28 mouse cellular contexts compared by ENCODE assay signal in genomic region chr7:79835196-79835595, GRCm38 (mm10). TPM values are rescaled to one million over a fixed set of nuclear protein-coding genes. Genes with fewer than 3 reads are reported as not detected.
"Had no signal": no experiment of that assay in that cellular context is flagged by ENCODE, and none has a peak within 500 bp of the region (broad histone marks: within the 10 kb centered on the region; RNA-seq: fewer than 3 reads in every experiment).

No protein-coding gene starts in this region.

- H3K9me3 ChIP-seq: embryonic facial prominence, embryonic 10.5 days; embryonic facial prominence, embryonic 12.5 days; embryonic facial prominence, embryonic 13.5 days; embryonic facial prominence, embryonic 15.5 days; forebrain, embryonic 10.5 days; forebrain, embryonic 12.5 days; forebrain, embryonic 13.5 days; forebrain, embryonic 15.5 days had no signal

- H3K27me3 ChIP-seq: embryonic facial prominence, embryonic 12.5 days; embryonic facial prominence, embryonic 13.5 days; embryonic facial prominence, embryonic 15.5 days; forebrain, embryonic 12.5 days; forebrain, embryonic 13.5 days; forebrain, embryonic 15.5 days had no signal

- DNase-seq: cerebellum, adult 2 months; cerebellum, adult 8-10 months; cerebellum, adult 9-10 months; cerebellum, adult 9-11 months; cerebellum, postnatal 10 days; cerebellum, postnatal 14 days; cerebellum, postnatal 25 days; cerebellum, postnatal 36 days; embryo, embryonic 11 days; forebrain, postnatal 0 days; gastrocnemius, adult 2 months; gastrocnemius, postnatal 10 days; gastrocnemius, postnatal 14 days; gastrocnemius, postnatal 25 days; gastrocnemius, postnatal 36 days; heart, adult 18-20 months had no signal

- H3K4me3 ChIP-seq: embryonic facial prominence, embryonic 10.5 days; embryonic facial prominence, embryonic 12.5 days; embryonic facial prominence, embryonic 13.5 days; embryonic facial prominence, embryonic 15.5 days; erythroblast, embryonic 14.5 days; forebrain, embryonic 10.5 days; forebrain, embryonic 12.5 days; forebrain, embryonic 13.5 days; forebrain, embryonic 15.5 days; gastrocnemius, adult 2 months had no signal

- H3K36me3 ChIP-seq: embryonic facial prominence, embryonic 12.5 days; forebrain, embryonic 10.5 days; forebrain, embryonic 12.5 days; forebrain, embryonic 15.5 days had no signal

- H3K27ac ChIP-seq: embryonic facial prominence, embryonic 10.5 days; embryonic facial prominence, embryonic 12.5 days; embryonic facial prominence, embryonic 13.5 days; embryonic facial prominence, embryonic 15.5 days; forebrain, embryonic 10.5 days; forebrain, embryonic 12.5 days; forebrain, embryonic 13.5 days; forebrain, embryonic 15.5 days; gastrocnemius, adult 2 months had no signal

- H3K4me2 ChIP-seq: embryonic facial prominence, embryonic 12.5 days; embryonic facial prominence, embryonic 13.5 days; embryonic facial prominence, embryonic 15.5 days; forebrain, embryonic 12.5 days; forebrain, embryonic 13.5 days; forebrain, embryonic 15.5 days had no signal

- H3K4me1 ChIP-seq: embryonic facial prominence, embryonic 10.5 days; embryonic facial prominence, embryonic 12.5 days; forebrain, embryonic 10.5 days; forebrain, embryonic 12.5 days; forebrain, embryonic 13.5 days; forebrain, embryonic 15.5 days had no signal

- ATAC-seq: forebrain, embryonic 13.5 days; forebrain, embryonic 14.5 days; forebrain, embryonic 15.5 days; forebrain, embryonic 16.5 days; forebrain, postnatal 0 days had no signal

- H3K9ac ChIP-seq: embryonic facial prominence, embryonic 12.5 days; embryonic facial prominence, embryonic 13.5 days; embryonic facial prominence, embryonic 15.5 days; forebrain, embryonic 12.5 days; forebrain, embryonic 13.5 days; forebrain, embryonic 15.5 days; forebrain, postnatal 0 days had no signal

RNA-seq across cellular contexts. Expression of gene Mesp2, which starts 24.7 kb away (rescaled TPM):
- polyA plus RNA-seq: embryonic facial prominence, embryonic 11.5 days; erythroblast, embryonic 14.5 days had no signal

RNA-seq across cellular contexts. Expression of gene Mesp1, which starts 41.6 kb away (rescaled TPM):
- polyA plus RNA-seq: cerebellum, adult 2 months; embryonic facial prominence, embryonic 12.5 days; embryonic facial prominence, embryonic 13.5 days; forebrain, embryonic 10.5 days; forebrain, embryonic 12.5 days; forebrain, embryonic 13.5 days; forebrain, embryonic 14.5 days; forebrain, embryonic 15.5 days; forebrain, embryonic 16.5 days had no signal
